Mouse (Mus musculus) testis, adult 2 months (tissue): ENCODE results near the gene Cpne5. TPM values are rescaled to one million over a fixed set of nuclear protein-coding genes. Genes with fewer than 3 reads are reported as not detected.

ENCODE experiments used
- H3K27ac ChIP-seq: fragments of 200-500 bp; 2 replicates; pipeline ENCODE4 v1.5.1; 2012; ENCODE audit warnings: low read depth, low read length; ENCODE audit not compliant: control insufficient read depth, insufficient read depth
- H3K27me3 ChIP-seq: fragments of 200-500 bp; 2 replicates; pipeline ENCODE4 v1.6.1; 2012; ENCODE audit warnings: mild to moderate bottlenecking, low read length, moderate library complexity; ENCODE audit not compliant: control insufficient read depth, insufficient read depth
- H3K36me3 ChIP-seq: fragments of 200-500 bp; 2 replicates; pipeline ENCODE4 v1.6.1; 2012; ENCODE audit warnings: mild to moderate bottlenecking, low read length; ENCODE audit not compliant: control insufficient read depth, insufficient read depth
- H3K4me1 ChIP-seq: fragments of 200-500 bp; 2 replicates; pipeline ENCODE4 v1.6.1; 2012; ENCODE audit warnings: low read length; ENCODE audit not compliant: control insufficient read depth, insufficient read depth
- H3K4me3 ChIP-seq: fragments of 200-500 bp; 2 replicates; pipeline ENCODE4 v1.5.1; 2012; ENCODE audit warnings: low read depth, mild to moderate bottlenecking, low read length, moderate library complexity, mixed read lengths; ENCODE audit not compliant: control insufficient read depth
- CTCF ChIP-seq: fragments of 200-500 bp; IDR thresholded peaks from 2 replicates; pipeline ENCODE4 v1.5.1; 2012; ENCODE audit warnings: low read depth, mild to moderate bottlenecking, inconsistent platforms, low read length, moderate library complexity; ENCODE audit not compliant: control insufficient read depth, insufficient read depth, insufficient replicate concordance
- POLR2A ChIP-seq: fragments of 200-500 bp; IDR thresholded peaks from 2 replicates; pipeline ENCODE4 v1.6.1; 2012; ENCODE audit warnings: low read depth, mild to moderate bottlenecking, inconsistent platforms, low read length, moderate library complexity; ENCODE audit not compliant: control insufficient read depth
- polyA plus RNA-seq: library from polyadenylated mRNA; depleted of rRNA; stranded (reverse); fragments of >200 nt; gene quantifications from 2 replicates; pipeline ENCODE4 v1.2.3, GENCODE M21; 2012

Cpne5 gene
- polyA plus RNA-seq, 1 experiment: 49.1 TPM

- H3K36me3 ChIP-seq: no peaks in the 10 kb centered on the region
- no peak overlapping the region for H3K27ac ChIP-seq
- H3K4me1 ChIP-seq: no peaks in the 10 kb centered on the region
- TF ChIP-seq CTCF (no peak), POLR2A (no peak)
- H3K27me3 ChIP-seq: no peaks in the 10 kb centered on the region
- H3K4me3 ChIP-seq: no peak overlapping the region
These were observed 96.4 kb downstream of the Cpne5 start for GRCm38 (mm10) chr17:29141577-29141976.

GRCm38 (mm10) chr17:29137906-29138305 is 100.1 kb downstream of the Cpne5 start:
- Histone ChIP-seq H3K27me3 (no peaks in the 10 kb centered on the region), H3K4me1 (no peaks in the 10 kb centered on the region), H3K36me3 (no peaks in the 10 kb centered on the region), H3K4me3 (no peak overlapping the region), H3K27ac (no peak overlapping the region)
- no peak for TF ChIP-seq CTCF

GRCm38 (mm10) chr17:29136236-29136635 is 101.7 kb downstream of the Cpne5 start:
- Histone ChIP-seq H3K27me3 (no peaks in the 10 kb centered on the region), H3K4me1 (no peaks in the 10 kb centered on the region; the same call in 1 of the 2 replicates), H3K4me3 (no peak overlapping the region), H3K27ac (no peak overlapping the region), H3K36me3 (no peaks in the 10 kb centered on the region)
- TF ChIP-seq CTCF (no peak), POLR2A (no peak)

- TF ChIP-seq CTCF (no peak), POLR2A (no peak)
- Histone ChIP-seq H3K27me3 (no peaks in the 10 kb centered on the region), H3K4me3 (no peak overlapping the region), H3K27ac (no peak overlapping the region), H3K4me1 (no peaks in the 10 kb centered on the region; the same call in 1 of the 2 replicates), H3K36me3 (no peaks in the 10 kb centered on the region)
These were observed 102.9 kb downstream of the Cpne5 start for GRCm38 (mm10) chr17:29135066-29135465.

- Histone ChIP-seq H3K27ac (no peak overlapping the region), H3K4me3 (no peak overlapping the region), H3K4me1 (no peaks in the 10 kb centered on the region; the same call in 1 of the 2 replicates), H3K27me3 (no peaks in the 10 kb centered on the region), H3K36me3 (no peaks in the 10 kb centered on the region)
- no peak for TF ChIP-seq CTCF
- TF ChIP-seq POLR2A: no peak
These were observed 108.6 kb downstream of the Cpne5 start for GRCm38 (mm10) chr17:29129341-29129740.

- H3K27me3 ChIP-seq: no peaks in the 10 kb centered on the region
- H3K36me3 ChIP-seq: no peaks in the 10 kb centered on the region
- no peak overlapping the region for H3K27ac ChIP-seq
- no peaks in the 10 kb centered on the region; the same call in 1 of the 2 replicates for H3K4me1 ChIP-seq
- no peak for TF ChIP-seq CTCF
- TF ChIP-seq POLR2A: no peak
- H3K4me3 ChIP-seq: no peak overlapping the region
These were observed 111.4 kb downstream of the Cpne5 start for GRCm38 (mm10) chr17:29126561-29126960.

GRCm38 (mm10) chr17:29123578-29124174 is 114.3 kb downstream of the Cpne5 start:
- Histone ChIP-seq H3K36me3 (no peaks in the 10 kb centered on the region), H3K27ac (no peak overlapping the region)

GRCm38 (mm10) chr17:29122817-29123216 is 115.2 kb downstream of the Cpne5 start:
- peaks cover 3% of the 10 kb centered on the region; the same call in 1 of the 2 replicates for H3K4me1 ChIP-seq
- TF ChIP-seq CTCF (no peak), POLR2A (no peak)

More at GRCm38 (mm10) chr17:29123578-29124174, 114.3 kb downstream of the Cpne5 start:
- TF ChIP-seq CTCF (no peak), POLR2A (no peak)
- no peaks in the 10 kb centered on the region for H3K27me3 ChIP-seq
- no peak overlapping the region for H3K4me3 ChIP-seq
- H3K4me1 ChIP-seq: peaks cover 3% of the 10 kb centered on the region; the same call in 1 of the 2 replicates

More at GRCm38 (mm10) chr17:29122817-29123216, 115.2 kb downstream of the Cpne5 start:
- H3K4me3 ChIP-seq: no peak overlapping the region
- no peaks in the 10 kb centered on the region for H3K27me3 ChIP-seq
- H3K36me3 ChIP-seq: no peaks in the 10 kb centered on the region
- H3K27ac ChIP-seq: no peak overlapping the region
